Mouse (Mus musculus) cerebellum, postnatal 36 days (tissue): Measurements from ENCODE around the gene Acadm.

Experiments used
- DNase-seq, 2 experiments: peaks; one replicate each; pipeline ENCODE4 v3.0.0; 2021 to 2022; ENCODE audit warnings: mixed read lengths in 2 of 2

The Acadm gene

DNA sequence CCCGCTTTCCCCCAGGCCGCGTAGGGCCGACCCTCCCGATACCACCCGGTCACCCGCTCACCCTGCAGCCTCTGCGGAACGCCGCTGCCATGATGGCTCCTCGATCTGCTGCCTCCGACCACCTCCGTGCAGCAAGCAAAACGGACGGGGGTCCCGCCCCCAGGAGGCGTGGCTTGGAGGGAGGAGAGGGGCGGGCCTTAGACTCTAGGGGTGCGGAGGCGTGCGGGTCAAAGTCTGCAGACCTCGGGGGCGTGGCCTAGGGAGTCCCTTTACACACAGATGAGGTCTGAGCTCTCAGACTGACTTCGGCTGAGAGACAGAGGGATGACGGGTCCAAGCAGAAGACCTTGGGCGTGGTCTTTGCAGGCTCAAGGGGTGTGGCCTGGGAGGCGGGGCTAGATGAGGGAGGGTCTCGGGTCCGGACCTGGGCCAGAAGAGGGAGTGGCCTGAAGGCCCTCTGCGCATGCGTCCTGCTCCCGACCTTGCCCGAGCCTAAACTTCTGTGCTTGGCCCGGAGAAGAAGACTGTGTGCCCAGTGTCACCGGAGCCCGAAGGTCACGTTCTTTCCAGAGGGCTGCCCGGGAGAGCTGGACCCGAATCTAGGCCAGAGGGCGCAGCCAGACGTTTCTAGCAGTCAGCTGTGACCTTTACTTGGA lies at the start of gene Acadm:
Acadm (minus strand) TSS at position 298 of the 656 bp plus-strand sequence.
- peak; percentile 94 to 95 for DNase-seq

DNA sequence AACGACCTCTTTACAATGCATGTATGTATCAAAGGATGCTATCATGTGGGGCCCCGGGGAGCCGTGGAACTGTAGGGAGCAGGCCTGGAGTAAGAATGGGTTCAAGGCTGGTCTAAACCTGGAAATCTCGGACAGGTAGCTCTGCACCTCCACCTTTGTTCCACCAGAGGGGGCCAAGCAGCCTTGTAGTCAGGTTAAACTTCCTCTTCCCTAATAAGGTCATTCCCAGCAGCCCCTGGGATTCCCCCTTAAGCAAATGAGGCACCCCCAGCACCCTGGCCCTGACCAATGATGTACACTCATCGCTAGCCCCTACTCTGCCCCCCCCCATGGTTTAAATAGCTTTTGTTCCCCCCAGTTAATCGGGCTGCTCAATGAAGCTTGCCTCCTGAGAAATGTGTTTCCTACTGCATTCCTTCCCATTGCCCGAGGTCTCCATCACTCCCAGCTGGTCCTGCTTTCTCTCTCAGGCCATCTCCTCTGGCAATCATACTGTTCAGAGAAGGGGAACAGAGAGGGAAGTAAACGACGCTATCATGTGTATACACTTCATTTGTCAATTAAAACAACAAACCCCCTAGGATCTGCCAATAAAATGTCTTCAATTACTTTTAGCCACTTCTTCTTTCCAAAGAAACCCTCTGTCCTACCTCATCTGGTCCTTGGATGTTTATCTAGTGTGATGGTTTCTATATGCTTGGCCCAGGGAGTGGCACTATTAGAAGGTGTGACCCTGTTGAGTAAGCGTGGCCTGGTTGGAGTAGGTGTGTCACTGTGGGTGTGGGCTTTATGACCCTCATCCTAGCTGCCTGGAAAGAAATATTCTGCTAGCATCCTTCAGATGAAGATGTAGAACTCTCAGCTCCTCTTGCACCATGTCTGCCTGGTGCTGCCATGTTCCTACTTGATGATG lies 40.3 kb upstream of the Acadm start:
- peak; percentile 26 to 34 for DNase-seq

DNA sequence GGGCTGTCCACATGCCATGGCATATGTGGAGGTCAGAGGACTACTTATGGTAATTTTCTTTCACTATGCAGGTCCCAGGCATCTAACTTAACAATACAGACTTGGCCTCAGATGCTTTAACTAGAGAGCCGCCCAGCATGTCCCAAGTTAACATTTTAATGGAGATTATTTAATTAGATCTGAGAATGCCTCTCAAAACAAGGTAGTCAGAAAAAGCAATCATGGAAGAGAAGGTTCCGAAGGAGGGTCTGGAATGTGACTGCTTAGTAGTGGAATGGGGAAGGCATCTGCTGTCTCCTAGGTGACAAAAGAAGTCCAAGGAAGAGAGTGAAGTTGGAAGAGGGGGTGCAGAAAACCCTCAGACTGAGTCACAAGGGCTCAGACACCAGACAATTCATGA lies 36.2 kb upstream of the Acadm start:
- no peak for DNase-seq

GRCm38 (mm10) chr3:153975791-153976190 lies 31.4 kb upstream of the Acadm start:
- no peak for DNase-seq

DNA sequence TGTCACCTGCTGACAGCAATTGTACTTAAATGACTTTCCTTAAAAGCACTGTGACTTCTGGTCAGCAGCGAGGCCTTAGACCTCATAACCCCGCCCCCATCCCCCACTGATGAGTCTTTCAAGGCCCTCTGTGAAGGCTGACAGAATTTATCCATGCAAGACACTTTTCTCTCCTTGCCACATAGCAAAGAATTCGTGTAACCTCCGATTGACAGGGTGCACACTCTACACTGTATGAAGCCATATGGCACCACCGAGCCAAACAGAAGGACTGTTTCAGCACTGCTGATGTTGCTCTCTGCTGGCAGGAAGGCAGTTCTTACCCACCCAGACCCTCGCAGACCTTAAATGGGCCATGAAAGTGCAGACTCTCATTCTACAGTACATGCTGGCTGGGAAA lies 30.6 kb upstream of the Acadm start:
- no peak for DNase-seq

DNA sequence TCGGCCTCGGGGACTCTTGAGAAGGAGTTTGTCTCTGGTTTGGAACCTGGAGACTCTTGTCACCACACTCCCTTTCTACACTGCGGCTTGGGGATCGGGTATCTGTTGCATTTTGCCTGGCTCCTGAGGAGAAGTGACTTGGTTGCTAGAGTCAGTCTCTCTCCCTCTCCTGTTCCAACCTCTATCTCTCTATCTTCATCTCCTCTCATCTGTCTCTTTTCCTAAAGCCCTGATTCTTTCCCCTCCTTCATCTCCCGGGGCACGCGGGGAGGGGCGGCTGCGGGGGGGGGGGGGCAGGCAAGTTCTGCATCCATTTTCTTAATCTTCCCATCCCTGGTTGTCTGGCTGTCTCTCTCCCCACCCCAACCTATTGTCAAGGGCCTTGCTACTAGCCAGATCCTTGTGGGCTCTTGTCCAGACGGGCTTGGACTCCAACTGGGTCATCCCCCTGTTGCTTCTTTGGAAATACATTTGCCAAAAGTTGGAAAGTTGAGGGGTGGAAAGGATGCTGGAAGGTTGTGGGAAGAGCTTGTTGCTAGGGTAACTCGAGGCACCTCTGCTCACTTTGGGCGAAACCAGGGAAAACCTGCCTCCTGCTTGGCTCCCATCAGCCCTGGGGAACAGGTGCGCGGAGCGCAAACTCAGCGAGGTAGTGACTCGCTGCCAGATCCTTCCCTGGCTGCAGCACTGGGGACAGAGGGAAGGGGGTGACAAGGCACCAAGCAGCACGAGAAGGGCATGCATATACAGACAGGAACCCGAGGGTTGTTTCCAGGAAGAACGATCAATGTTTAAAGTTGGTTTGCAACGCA lies 29.7 kb upstream of the Acadm start:
- peak; percentile 39 to 50 for DNase-seq

DNA sequence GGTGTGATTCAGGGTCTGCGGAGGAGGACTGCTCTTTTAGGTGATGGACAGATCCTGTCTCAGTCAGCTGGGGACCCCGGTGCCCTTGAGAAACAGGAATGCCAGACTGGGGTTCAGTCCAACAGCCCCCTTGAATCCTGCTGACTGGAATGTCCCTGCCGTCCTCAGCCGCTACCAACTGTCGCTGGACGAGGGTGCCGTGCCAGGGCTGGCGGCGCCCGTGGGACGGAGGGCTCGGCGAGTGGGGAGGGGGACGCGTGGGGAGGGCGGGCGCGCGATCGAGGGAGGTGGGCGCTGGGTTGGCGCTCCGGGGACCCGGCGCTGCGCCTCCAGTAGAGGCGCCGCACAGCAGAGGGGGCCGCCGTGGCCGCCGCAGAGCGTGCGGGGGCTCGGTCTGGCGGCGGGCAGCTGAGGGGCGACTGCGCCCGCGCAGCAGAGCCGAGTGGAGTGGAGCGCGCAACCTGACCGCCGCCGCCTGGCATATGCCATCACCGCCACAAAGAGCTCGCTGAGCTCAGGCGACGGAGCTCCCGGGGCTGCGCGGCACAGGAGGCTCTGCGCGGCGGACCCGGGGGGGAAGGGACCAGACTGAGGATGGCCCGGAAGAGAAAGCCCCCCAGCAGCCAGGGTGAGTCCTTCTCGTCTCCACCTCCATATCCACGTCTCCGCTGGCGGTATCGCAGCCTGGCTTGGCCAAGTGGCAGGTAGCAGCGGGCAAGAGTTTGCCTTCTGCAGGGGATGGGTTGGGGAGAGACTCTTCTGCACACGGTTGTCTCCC lies 28.9 kb upstream of the Acadm start, which contains the start of gene Slc44a5:
Slc44a5 (plus strand) TSS at position 266 of the 778 bp plus-strand sequence.
- peak; percentile 47 to 48 for DNase-seq

DNA sequence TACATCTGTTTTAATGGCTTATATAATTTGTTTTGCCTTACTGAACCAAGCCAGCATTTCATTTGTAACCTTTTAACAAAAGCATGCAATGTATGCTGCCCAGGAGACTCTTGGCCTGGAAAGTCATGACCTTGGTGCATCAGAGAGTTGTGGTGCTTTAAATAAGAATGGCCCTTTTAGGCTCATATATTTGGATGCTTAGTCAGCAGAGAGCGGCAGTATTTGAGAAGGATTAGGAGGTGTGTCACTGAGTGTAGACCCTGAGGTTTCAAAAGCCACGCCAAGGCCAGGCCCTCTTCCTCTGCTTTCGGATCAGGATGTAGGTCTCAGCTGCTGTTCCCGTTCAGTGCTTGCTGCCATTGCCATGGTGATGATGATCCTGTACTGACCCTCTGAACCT lies 25.0 kb upstream of the Acadm start:
- DNase-seq: no peak

DNA sequence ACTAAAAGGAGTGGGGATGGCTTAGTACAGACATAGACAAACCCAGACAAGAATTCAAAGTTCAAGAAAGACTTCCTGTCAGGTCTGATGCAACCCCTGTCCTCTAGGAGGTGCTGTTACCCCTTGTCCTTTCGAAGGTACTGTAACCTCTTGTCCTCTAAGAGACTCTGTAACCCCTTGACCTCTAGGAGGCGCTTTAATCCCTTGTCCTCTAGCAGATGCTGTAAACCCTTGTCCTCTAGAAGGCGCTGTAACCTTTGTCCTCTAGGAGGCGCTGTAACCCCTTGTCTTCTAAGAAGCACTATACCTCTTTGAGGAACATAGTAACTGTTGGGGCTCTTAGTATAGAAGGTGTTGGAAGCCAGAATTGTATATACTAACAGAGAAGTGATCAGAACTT lies 24.1 kb upstream of the Acadm start:
- DNase-seq: peak; percentile 38 to 49

DNA sequence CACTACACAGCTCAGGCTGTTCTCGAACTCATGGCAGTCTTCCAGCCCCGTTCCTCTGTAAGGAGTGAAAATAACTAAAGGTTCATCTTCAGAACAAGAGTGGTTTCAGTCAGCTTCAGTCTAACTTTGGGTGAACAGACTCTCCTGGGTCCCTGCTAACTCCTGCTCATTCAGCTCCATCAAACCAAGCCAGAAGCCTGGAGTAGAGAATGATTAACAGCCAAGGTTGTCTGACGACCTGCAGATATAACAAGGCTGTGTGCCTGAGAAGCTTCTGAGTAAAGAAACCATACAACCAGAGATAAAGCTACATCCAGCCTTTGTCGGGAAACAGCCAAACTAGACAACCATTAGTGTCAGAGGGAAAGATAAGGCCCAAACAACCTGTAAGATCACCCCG lies 23.0 kb upstream of the Acadm start:
- DNase-seq: no peak

- DNase-seq: no peak
These were observed 17.4 kb upstream of the Acadm start for GRCm38 (mm10) chr3:153961632-153962389.

GRCm38 (mm10) chr3:153960884-153961283 lies 16.5 kb upstream of the Acadm start:
- DNase-seq: peak in 1 of 2 experiments; percentile 18

GRCm38 (mm10) chr3:153959731-153960207 lies 15.3 kb upstream of the Acadm start:
- DNase-seq: no peak

- peak in 1 of 2 experiments; percentile 31 for DNase-seq
These were observed 14.8 kb upstream of the Acadm start for GRCm38 (mm10) chr3:153959035-153959730.

DNA sequence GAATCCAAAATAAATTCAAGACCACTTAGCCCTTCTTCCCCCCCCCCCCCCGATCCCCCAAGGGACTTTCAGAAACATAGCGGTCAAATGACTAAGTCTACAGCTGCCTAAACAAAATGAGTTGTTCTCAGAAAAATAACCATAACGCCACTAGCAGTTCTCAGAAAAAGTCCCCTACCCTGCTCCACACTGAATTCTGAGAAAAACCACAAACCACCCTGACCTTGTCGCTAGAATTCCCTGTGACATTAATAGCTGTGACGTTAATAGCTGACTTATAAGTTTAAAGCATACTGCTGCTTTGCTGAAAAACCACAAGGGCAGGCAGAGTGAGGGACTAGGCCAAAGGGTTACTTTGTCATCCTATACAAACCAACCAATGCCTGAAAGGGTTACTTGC lies 13.5 kb upstream of the Acadm start:
- no peak for DNase-seq

DNA sequence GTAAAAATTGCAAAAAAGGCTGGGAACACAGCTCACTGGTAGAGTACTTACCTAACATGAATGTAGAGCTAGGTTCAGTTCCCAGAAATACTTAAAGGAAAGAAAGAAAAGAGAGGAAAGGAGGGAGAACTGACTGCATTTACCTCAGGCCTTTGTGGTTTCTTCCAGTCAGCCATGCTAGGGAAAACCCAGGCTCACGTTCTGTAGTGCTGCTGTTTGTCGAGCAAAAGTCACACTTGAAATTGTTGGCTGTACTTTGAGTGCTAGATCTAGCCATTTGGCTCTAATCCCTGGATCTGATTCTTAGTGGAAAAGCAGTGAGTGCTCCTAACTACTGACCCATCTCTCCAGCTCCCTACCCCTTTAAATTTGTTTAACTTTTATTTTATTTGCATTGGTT lies 3.7 kb upstream of the Acadm start:
- no peak for DNase-seq

- no peak for DNase-seq
These were observed 2.8 kb upstream of the Acadm start for GRCm38 (mm10) chr3:153947271-153947670.

- DNase-seq: no peak
These were observed 514 bp downstream of the Acadm start for GRCm38 (mm10) chr3:153943901-153944334.

GRCm38 (mm10) chr3:153943003-153943640 lies 1.3 kb downstream of the Acadm start:
- no peak for DNase-seq

- DNase-seq: no peak
These were observed 2.8 kb downstream of the Acadm start for GRCm38 (mm10) chr3:153941613-153942012.
